Mouse (Mus musculus): ENCODE results near the gene Tedc2. TPM values are rescaled to one million over a fixed set of nuclear protein-coding genes. Genes with fewer than 3 reads are reported as not detected.

The Tedc2 gene
- polyA plus RNA-seq, 1 experiment from 2014 or later, result 19.2 TPM

- peak overlapping the region; percentile 70 for H3K9ac ChIP-seq (ENCODE audit: low read length)
- H3K27me3 ChIP-seq (ENCODE audit: control insufficient read depth, insufficient read depth, low read length), result peaks cover 22% of the 10 kb centered on the region
- DNase-seq (ENCODE audit: low spot score), result no peak
- H3K4me1 ChIP-seq (replicated peaks; ENCODE audit: control insufficient read depth, insufficient read depth, low read length), result peaks cover 33% of the 10 kb centered on the region
- ATAC-seq (replicated peaks; ENCODE audit: low FRiP score), result no peak
- peak overlapping the region; percentile 62 for H3K4me3 ChIP-seq (ENCODE audit: low read depth, low read length)
- 13% methylated on average over 7 of the region's 7 CpGs for WGBS
- H3K4me2 ChIP-seq (ENCODE audit: low read depth, low read length, severe bottlenecking), result peak overlapping the region; percentile 95
- no peak overlapping the region for H3K27ac ChIP-seq (ENCODE audit: low read depth, low read length)
- H3K9me3 ChIP-seq (ENCODE audit: control insufficient read depth, low read length), result no peaks in the 10 kb centered on the region
- H3K36me3 ChIP-seq (ENCODE audit: control insufficient read depth, insufficient read depth, low read length), result no peaks in the 10 kb centered on the region
Observed at GRCm38 (mm10) chr17:24204846-24205245, 15.8 kb downstream of the Tedc2 start.

- Histone ChIP-seq H3K9ac (ENCODE audit: low read length) (no peak overlapping the region), H3K27me3 (ENCODE audit: control insufficient read depth, insufficient read depth, low read length) (peaks cover 20% of the 10 kb centered on the region), H3K36me3 (ENCODE audit: control insufficient read depth, insufficient read depth, low read length) (no peaks in the 10 kb centered on the region), H3K9me3 (ENCODE audit: control insufficient read depth, low read length) (no peaks in the 10 kb centered on the region), H3K4me2 (ENCODE audit: low read depth, low read length, severe bottlenecking) (no peak overlapping the region), H3K27ac (ENCODE audit: low read depth, low read length) (no peak overlapping the region), H3K4me1 (replicated peaks; ENCODE audit: control insufficient read depth, insufficient read depth, low read length) (peaks cover 25% of the 10 kb centered on the region), H3K4me3 (ENCODE audit: low read depth, low read length) (no peak overlapping the region)
- 86% methylated on average over 3 of the region's 3 CpGs for WGBS
- DNase-seq (ENCODE audit: low spot score) (no peak), ATAC-seq (replicated peaks; ENCODE audit: low FRiP score) (no peak)
Observed at GRCm38 (mm10) chr17:24203611-24204534, 16.8 kb downstream of the Tedc2 start.

DNA sequence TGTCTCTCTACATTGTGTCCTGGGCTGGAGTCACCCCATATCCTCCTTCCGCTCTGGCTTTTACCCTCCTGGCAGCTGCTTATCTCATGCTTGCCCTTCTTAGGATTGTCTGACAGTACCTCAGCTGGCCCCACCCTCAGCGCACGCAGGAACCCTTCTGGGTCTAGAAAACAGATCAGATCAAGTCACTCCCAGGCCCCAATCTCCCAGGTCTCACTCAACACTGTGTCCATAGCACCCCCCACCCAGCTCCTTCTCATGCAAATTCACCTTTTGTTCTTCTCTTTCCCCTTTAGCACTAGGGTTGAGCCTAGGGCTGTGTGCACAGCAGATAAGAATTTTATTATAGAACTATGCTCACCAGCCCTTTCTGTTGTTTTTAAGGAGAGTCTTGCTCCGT lies 17.6 kb downstream of the Tedc2 start:
- no peak for ATAC-seq (replicated peaks; ENCODE audit: low FRiP score)
- peaks cover 19% of the 10 kb centered on the region for H3K4me1 ChIP-seq (replicated peaks; ENCODE audit: control insufficient read depth, insufficient read depth, low read length)
- no peak overlapping the region for H3K4me2 ChIP-seq (ENCODE audit: low read depth, low read length, severe bottlenecking)
- no peak overlapping the region for H3K4me3 ChIP-seq (ENCODE audit: low read depth, low read length)
- H3K9me3 ChIP-seq (ENCODE audit: control insufficient read depth, low read length), result no peaks in the 10 kb centered on the region
- WGBS, result 46% methylated on average over 4 of the region's 4 CpGs
- H3K27me3 ChIP-seq (ENCODE audit: control insufficient read depth, insufficient read depth, low read length), result peaks cover 17% of the 10 kb centered on the region
- DNase-seq (ENCODE audit: low spot score), result no peak
- no peak overlapping the region for H3K27ac ChIP-seq (ENCODE audit: low read depth, low read length)
- no peak overlapping the region for H3K9ac ChIP-seq (ENCODE audit: low read length)
- no peaks in the 10 kb centered on the region for H3K36me3 ChIP-seq (ENCODE audit: control insufficient read depth, insufficient read depth, low read length)

DNA sequence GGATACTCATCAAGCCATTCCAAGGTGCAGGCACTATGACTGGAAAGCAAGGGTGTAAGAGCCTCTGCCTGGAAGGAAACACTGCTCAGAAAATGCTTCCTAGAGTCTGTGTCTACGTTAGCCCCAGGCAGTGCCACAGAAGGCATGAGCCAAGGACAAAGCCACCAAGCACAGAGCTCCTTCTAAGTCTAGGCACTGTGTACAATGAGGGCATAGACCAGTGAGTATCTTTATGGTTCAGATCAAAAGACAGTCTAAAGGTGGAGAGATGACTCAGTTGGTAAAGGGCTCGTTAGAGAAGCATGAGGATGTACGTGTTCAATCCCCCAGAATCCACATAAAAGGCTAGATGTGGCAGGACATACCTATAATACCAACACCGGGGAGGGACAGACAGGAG lies 19.6 kb downstream of the Tedc2 start:
- Histone ChIP-seq H3K9ac (ENCODE audit: low read length) (no peak overlapping the region), H3K4me3 (ENCODE audit: low read depth, low read length) (no peak overlapping the region), H3K4me1 (replicated peaks; ENCODE audit: control insufficient read depth, insufficient read depth, low read length) (peaks cover 8% of the 10 kb centered on the region; the same call in 1 of the 2 replicates), H3K9me3 (ENCODE audit: control insufficient read depth, low read length) (no peaks in the 10 kb centered on the region), H3K27me3 (ENCODE audit: control insufficient read depth, insufficient read depth, low read length) (0 out of 2 replicates have a peak, but pooled peaks cover under 1% of the 10 kb centered on the region), H3K27ac (ENCODE audit: low read depth, low read length) (no peak overlapping the region), H3K36me3 (ENCODE audit: control insufficient read depth, insufficient read depth, low read length) (no peaks in the 10 kb centered on the region), H3K4me2 (ENCODE audit: low read depth, low read length, severe bottlenecking) (no peak overlapping the region)
- WGBS, result 79% methylated on average over 4 of the region's 4 CpGs
- no peak for ATAC-seq (replicated peaks; ENCODE audit: low FRiP score)
- DNase-seq (ENCODE audit: low spot score), result no peak

- Histone ChIP-seq H3K4me1 (replicated peaks; ENCODE audit: control insufficient read depth, insufficient read depth, low read length) (peaks cover 2% of the 10 kb centered on the region; the same call in 1 of the 2 replicates), H3K27me3 (ENCODE audit: control insufficient read depth, insufficient read depth, low read length) (no peaks in the 10 kb centered on the region), H3K9ac (ENCODE audit: low read length) (no peak overlapping the region), H3K27ac (ENCODE audit: low read depth, low read length) (no peak overlapping the region), H3K9me3 (ENCODE audit: control insufficient read depth, low read length) (no peaks in the 10 kb centered on the region), H3K4me2 (ENCODE audit: low read depth, low read length, severe bottlenecking) (no peak overlapping the region), H3K36me3 (ENCODE audit: control insufficient read depth, insufficient read depth, low read length) (no peaks in the 10 kb centered on the region), H3K4me3 (ENCODE audit: low read depth, low read length) (no peak overlapping the region)
- 83% methylated on average over 4 of the region's 4 CpGs for WGBS
- ATAC-seq (replicated peaks; ENCODE audit: low FRiP score) (no peak), DNase-seq (ENCODE audit: low spot score) (no peak)
Observed at GRCm38 (mm10) chr17:24199741-24200140, 20.9 kb downstream of the Tedc2 start.

DNA sequence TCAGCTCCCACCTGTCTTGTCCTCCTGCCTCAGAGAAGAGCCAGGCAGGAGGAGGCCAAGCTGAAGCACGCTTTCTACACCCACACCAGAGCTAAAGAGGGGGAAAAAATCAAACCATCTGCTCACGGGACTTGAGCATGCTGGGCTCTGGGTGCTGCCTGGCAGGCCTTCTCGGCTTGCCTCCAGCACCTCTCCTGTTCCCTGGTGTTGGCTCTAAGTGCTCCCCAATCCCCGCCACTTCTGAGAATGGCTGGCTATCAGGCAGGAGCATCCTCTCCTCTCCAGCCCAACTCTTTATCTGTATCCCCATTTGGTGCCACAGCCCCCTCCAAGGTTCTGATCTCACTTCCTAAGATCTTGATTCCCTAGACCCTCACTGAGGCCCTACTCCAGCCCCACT lies 21.4 kb downstream of the Tedc2 start:
- no peaks in the 10 kb centered on the region for H3K4me1 ChIP-seq (replicated peaks; ENCODE audit: control insufficient read depth, insufficient read depth, low read length)
- DNase-seq (ENCODE audit: low spot score) (no peak), ATAC-seq (replicated peaks; ENCODE audit: low FRiP score) (no peak)
- no peak overlapping the region for H3K4me3 ChIP-seq (ENCODE audit: low read depth, low read length)
- no peaks in the 10 kb centered on the region for H3K36me3 ChIP-seq (ENCODE audit: control insufficient read depth, insufficient read depth, low read length)
- no peak overlapping the region for H3K27ac ChIP-seq (ENCODE audit: low read depth, low read length)
- no peaks in the 10 kb centered on the region for H3K9me3 ChIP-seq (ENCODE audit: control insufficient read depth, low read length)
- no peak overlapping the region for H3K4me2 ChIP-seq (ENCODE audit: low read depth, low read length, severe bottlenecking)
- no peaks in the 10 kb centered on the region for H3K27me3 ChIP-seq (ENCODE audit: control insufficient read depth, insufficient read depth, low read length)
- no peak overlapping the region for H3K9ac ChIP-seq (ENCODE audit: low read length)
- WGBS, result 76% methylated on average over 4 of the region's 4 CpGs

- H3K27ac ChIP-seq (ENCODE audit: low read depth, low read length), result no peak overlapping the region
- ATAC-seq (replicated peaks; ENCODE audit: low FRiP score) (no peak), DNase-seq (ENCODE audit: low spot score) (no peak)
- H3K4me1 ChIP-seq (replicated peaks; ENCODE audit: control insufficient read depth, insufficient read depth, low read length), result no peaks in the 10 kb centered on the region
- no peaks in the 10 kb centered on the region for H3K36me3 ChIP-seq (ENCODE audit: control insufficient read depth, insufficient read depth, low read length)
- H3K4me3 ChIP-seq (ENCODE audit: low read depth, low read length), result no peak overlapping the region
- no peaks in the 10 kb centered on the region for H3K27me3 ChIP-seq (ENCODE audit: control insufficient read depth, insufficient read depth, low read length)
- 73% methylated on average over 15 of the region's 15 CpGs for WGBS
- no peak overlapping the region for H3K9ac ChIP-seq (ENCODE audit: low read length)
- no peak overlapping the region for H3K4me2 ChIP-seq (ENCODE audit: low read depth, low read length, severe bottlenecking)
- H3K9me3 ChIP-seq (ENCODE audit: control insufficient read depth, low read length), result no peaks in the 10 kb centered on the region
Observed at GRCm38 (mm10) chr17:24197032-24197824, 23.4 kb downstream of the Tedc2 start.

DNA sequence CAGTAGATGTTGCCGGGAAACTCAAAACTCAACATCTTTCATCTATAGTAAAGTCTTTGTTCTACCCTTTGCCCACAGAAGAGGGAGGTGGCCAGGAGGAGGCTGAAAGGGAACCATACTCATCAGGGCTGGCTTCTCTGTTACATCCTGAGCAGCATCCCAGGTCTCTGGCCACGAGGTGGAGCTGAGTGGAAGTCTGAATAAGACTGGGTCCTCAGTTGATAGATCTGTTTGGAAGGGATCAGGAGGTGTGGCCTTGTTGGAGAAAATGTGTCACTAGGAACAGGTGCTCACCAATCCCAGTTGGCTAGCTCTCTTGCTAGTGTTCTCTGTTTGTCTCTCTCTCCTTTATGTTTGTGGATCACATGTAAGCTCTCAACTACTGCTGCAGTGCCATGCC lies 25.3 kb downstream of the Tedc2 start:
- Histone ChIP-seq H3K4me3 (ENCODE audit: low read depth, low read length) (no peak overlapping the region), H3K27ac (ENCODE audit: low read depth, low read length) (no peak overlapping the region), H3K4me1 (replicated peaks; ENCODE audit: control insufficient read depth, insufficient read depth, low read length) (no peaks in the 10 kb centered on the region), H3K9me3 (ENCODE audit: control insufficient read depth, low read length) (no peaks in the 10 kb centered on the region), H3K4me2 (ENCODE audit: low read depth, low read length, severe bottlenecking) (no peak overlapping the region), H3K36me3 (ENCODE audit: control insufficient read depth, insufficient read depth, low read length) (no peaks in the 10 kb centered on the region), H3K9ac (ENCODE audit: low read length) (no peak overlapping the region), H3K27me3 (ENCODE audit: control insufficient read depth, insufficient read depth, low read length) (no peaks in the 10 kb centered on the region)
- 78% methylated on average over 2 of the region's 2 CpGs for WGBS
- ATAC-seq (replicated peaks; ENCODE audit: low FRiP score), result no peak
- DNase-seq (ENCODE audit: low spot score), result no peak

Data from forebrain, embryonic 11.5 days (tissue).